Mouse (Mus musculus) ES-Bruce4 (cell line): ENCODE data around the gene Galnt6. TPM values are rescaled to one million over a fixed set of nuclear protein-coding genes. Genes with fewer than 3 reads are reported as not detected.
"Not testable (repeated sequence)": the region's sequence is repeated elsewhere in the genome, so short reads cannot be mapped to it uniquely, and the experiment has no call there.

Source experiments
- H3K27ac ChIP-seq: 2 replicates; pipeline ENCODE4 v1.5.1; 2012; ENCODE audit warnings: low read length, inconsistent platforms; ENCODE audit not compliant: insufficient read depth
- H3K27me3 ChIP-seq: 2 replicates; pipeline ENCODE4 v1.6.1; 2012; ENCODE audit warnings: mild to moderate bottlenecking, low read length, inconsistent platforms; ENCODE audit not compliant: control insufficient read depth, poor library complexity, insufficient read depth, severe bottlenecking
- H3K36me3 ChIP-seq: 2 replicates; pipeline ENCODE4 v1.6.1; 2012; ENCODE audit warnings: inconsistent platforms, mild to moderate bottlenecking, low read length, moderate library complexity; ENCODE audit not compliant: control insufficient read depth, poor library complexity, insufficient read depth, severe bottlenecking
- H3K4me1 ChIP-seq: one replicate; pipeline ENCODE4 v1.8.1; 2011; ENCODE audit warnings: low read length; ENCODE audit not compliant: control insufficient read depth, insufficient read depth
- H3K4me3 ChIP-seq: 2 replicates; pipeline ENCODE4 v1.5.1; 2011; ENCODE audit warnings: low read depth, mild to moderate bottlenecking, low read length
- H3K9ac ChIP-seq: 2 replicates; pipeline ENCODE4 v1.6.1; 2012; ENCODE audit warnings: low read depth, mild to moderate bottlenecking, inconsistent platforms; ENCODE audit not compliant: poor library complexity, severe bottlenecking
- H3K9me3 ChIP-seq: replicated peaks from 2 replicates; pipeline ENCODE4 v1.6.1; 2012; ENCODE audit warnings: mild to moderate bottlenecking, low read length, inconsistent platforms; ENCODE audit not compliant: control insufficient read depth, poor library complexity, insufficient read depth, severe bottlenecking
- CTCF ChIP-seq: IDR thresholded peaks from one replicate; pipeline ENCODE4 v1.8.1; 2011; ENCODE audit warnings: low read depth, low read length
- EP300 ChIP-seq: IDR thresholded peaks from 2 replicates; pipeline ENCODE4 v1.6.1; 2011; ENCODE audit warnings: low read depth, low read length; ENCODE audit not compliant: insufficient read depth
- POLR2A ChIP-seq: IDR thresholded peaks from one replicate; pipeline ENCODE4 v1.8.1; 2011; ENCODE audit warnings: low read length; ENCODE audit not compliant: insufficient read depth
- polyA plus RNA-seq: library from polyadenylated mRNA; stranded (reverse); fragments of >200 nt; gene quantifications from 2 replicates; pipeline ENCODE4 v1.2.4, GENCODE M21; 2011; ENCODE audit warnings: low read depth; ENCODE audit not compliant: missing spikeins, insufficient read depth, insufficient read length

Galnt6 gene
- polyA plus RNA-seq, result 25.1 and 28.1 TPM in 2 replicates

- TF ChIP-seq CTCF, result no peak
- no peaks in the 10 kb centered on the region for H3K36me3 ChIP-seq
- no peak within 1 kb of the TSS for H3K27ac ChIP-seq
- peak within 1 kb of the TSS; percentile 6; the same call in 1 of the 2 replicates for H3K9ac ChIP-seq
- H3K4me1 ChIP-seq, result no peaks in the 10 kb centered on the region
- no peaks in the 10 kb centered on the region for H3K9me3 ChIP-seq
- peak within 1 kb of the TSS; percentile 51 for H3K4me3 ChIP-seq
- peaks cover 6% of the 10 kb centered on the region; the same call in 1 of the 2 replicates for H3K27me3 ChIP-seq
Measured at GRCm38 (mm10) chr15:100729281-100729985, at the start of gene Galnt6. Gene Galnt6, minus strand, starts transcription at chr15:100729376.

GRCm38 (mm10) chr15:100777020-100778016, 48.1 kb upstream of the Galnt6 start:
- no peaks in the 10 kb centered on the region for H3K36me3 ChIP-seq
- H3K4me3 ChIP-seq, result no peak overlapping the region

GRCm38 (mm10) chr15:100776424-100776823, 47.2 kb upstream of the Galnt6 start:
- no peaks in the 10 kb centered on the region for H3K36me3 ChIP-seq
- TF ChIP-seq CTCF, result no peak
- no peak for TF ChIP-seq EP300
- TF ChIP-seq POLR2A, result no peak
- no peak overlapping the region for H3K4me3 ChIP-seq
- H3K9me3 ChIP-seq, result no peaks in the 10 kb centered on the region
- H3K4me1 ChIP-seq, result peaks cover 9% of the 10 kb centered on the region
- no peak overlapping the region for H3K9ac ChIP-seq
- H3K27me3 ChIP-seq, result no peaks in the 10 kb centered on the region
- H3K27ac ChIP-seq, result no peak overlapping the region

More at GRCm38 (mm10) chr15:100777020-100778016, 48.1 kb upstream of the Galnt6 start:
- no peak overlapping the region for H3K27ac ChIP-seq
- H3K4me1 ChIP-seq, result peaks cover 9% of the 10 kb centered on the region
- no peaks in the 10 kb centered on the region for H3K27me3 ChIP-seq
- no peak overlapping the region for H3K9ac ChIP-seq
- no peaks in the 10 kb centered on the region for H3K9me3 ChIP-seq
- TF ChIP-seq POLR2A, result no peak
- TF ChIP-seq CTCF, result no peak
- TF ChIP-seq EP300, result no peak

GRCm38 (mm10) chr15:100775189-100776166, 46.3 kb upstream of the Galnt6 start:
- Histone ChIP-seq H3K27ac (no peak overlapping the region), H3K4me1 (peaks cover 7% of the 10 kb centered on the region), H3K9me3 (no peaks in the 10 kb centered on the region), H3K9ac (no peak overlapping the region), H3K36me3 (no peaks in the 10 kb centered on the region), H3K4me3 (0 out of 2 replicates have a peak overlapping the region, but pooled peaks have one; percentile 1), H3K27me3 (no peaks in the 10 kb centered on the region)
- TF ChIP-seq CTCF, result no peak
- no peak for TF ChIP-seq POLR2A
- TF ChIP-seq EP300, result no peak

GRCm38 (mm10) chr15:100773859-100774258, 44.7 kb upstream of the Galnt6 start:
- not testable (repeated sequence) for H3K27me3 ChIP-seq, H3K9me3 ChIP-seq, H3K4me1 ChIP-seq, H3K9ac ChIP-seq, H3K4me3 ChIP-seq, H3K27ac ChIP-seq, H3K36me3 ChIP-seq
